Mouse (Mus musculus) monocyte, adult 2 months (primary cell): Measurements from ENCODE around the gene Snrpf.
"Not testable (repeated sequence)": the region's sequence is repeated elsewhere in the genome, so short reads cannot be mapped to it uniquely, and the experiment has no call there.

Experiments used
- DNase-seq, 2 experiments: peaks; one replicate each; pipeline ENCODE4 v3.0.0; 2022; ENCODE audit warnings: low spot score in 2 of 2, low read depth in 1 of 2

The Snrpf gene

DNA sequence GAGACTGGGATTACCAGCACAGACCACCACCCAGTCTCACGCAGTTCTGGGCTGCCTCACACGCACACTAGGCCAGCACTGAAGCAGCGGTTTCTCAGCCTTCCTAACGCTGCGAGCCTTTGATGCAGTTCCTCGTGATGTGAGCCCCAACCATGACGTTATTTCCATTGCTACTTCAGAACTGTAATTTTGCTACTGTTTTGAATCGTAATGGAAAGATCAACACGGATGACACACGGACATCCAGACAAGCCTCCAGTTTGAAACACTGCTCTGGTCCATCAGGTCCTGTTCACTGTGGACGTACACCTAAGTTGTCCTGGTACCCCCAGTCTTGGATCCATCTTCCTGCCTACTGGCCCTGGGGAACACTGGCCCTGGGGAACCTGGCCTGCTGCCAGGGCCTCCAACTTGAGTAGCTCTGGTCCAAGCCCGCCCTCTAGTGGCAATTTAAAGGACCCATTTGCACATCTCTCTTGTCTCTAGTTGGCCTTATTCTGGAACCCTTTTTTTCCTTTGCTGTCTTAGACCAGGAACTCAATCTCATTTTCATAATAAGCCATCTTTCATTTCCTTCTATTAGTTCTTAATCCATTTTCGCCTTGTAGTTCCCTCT lies 12.1 kb downstream of the Snrpf start:
- peak; percentile 19 to 29 for DNase-seq

DNA sequence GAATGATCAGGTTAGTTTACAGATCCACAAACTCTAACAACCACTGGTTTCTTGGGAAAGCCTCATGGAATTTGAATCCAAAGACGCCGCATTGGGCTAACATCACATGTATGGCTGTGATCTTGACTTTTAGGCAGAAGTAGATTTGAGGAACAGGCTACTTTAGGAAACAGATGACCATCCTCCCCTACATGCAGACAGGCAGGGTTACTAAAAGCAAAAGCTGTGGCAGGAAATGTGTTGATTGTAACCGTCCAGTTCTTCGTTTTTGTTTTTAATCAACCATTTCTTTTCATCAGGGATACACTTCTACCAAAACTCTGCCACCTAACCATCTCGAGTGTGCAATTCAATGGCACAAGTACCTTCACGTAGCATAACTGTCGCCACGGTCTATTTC lies 13.5 kb downstream of the Snrpf start:
- DNase-seq: no peak

DNA sequence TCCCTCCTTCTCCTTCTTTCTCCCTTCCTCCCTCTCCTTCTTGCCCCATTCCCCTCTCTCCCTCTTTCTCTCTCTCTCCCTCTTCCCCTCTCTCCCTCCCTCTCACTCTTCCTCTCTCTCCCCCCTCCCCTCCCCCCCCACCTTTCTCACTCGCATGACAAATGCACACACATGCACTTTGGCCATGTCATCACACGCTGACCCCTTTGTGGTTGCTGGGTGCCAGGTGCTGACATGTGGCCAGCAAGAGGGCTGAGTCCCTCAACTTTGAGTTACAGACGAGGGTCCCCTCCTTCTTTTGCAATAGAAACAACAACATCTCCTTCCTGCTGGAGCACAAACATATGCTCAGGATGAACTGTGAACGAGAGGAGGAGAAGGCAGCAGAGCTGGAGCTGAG lies 14.5 kb downstream of the Snrpf start:
- no peak for DNase-seq

DNA sequence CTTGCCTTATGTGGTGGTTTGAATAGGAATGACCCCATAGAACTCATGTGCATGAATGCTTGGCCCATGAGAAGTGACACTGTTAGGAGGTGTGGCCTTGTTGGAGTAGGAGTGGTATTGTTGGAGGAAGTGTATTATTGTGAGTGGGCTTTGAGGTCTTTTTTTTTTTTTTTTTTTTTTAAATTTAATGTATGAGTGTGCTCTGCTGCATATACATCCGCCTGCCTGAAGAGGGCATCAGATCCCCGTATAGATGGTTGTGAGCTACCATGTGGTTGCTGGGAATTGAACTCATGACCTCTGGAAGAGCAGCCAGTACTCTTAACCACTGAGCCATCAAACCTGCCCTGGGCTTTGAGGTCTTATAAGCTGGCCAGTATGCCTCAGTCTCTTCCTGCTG lies 17.3 kb downstream of the Snrpf start:
- no peak for DNase-seq

DNA sequence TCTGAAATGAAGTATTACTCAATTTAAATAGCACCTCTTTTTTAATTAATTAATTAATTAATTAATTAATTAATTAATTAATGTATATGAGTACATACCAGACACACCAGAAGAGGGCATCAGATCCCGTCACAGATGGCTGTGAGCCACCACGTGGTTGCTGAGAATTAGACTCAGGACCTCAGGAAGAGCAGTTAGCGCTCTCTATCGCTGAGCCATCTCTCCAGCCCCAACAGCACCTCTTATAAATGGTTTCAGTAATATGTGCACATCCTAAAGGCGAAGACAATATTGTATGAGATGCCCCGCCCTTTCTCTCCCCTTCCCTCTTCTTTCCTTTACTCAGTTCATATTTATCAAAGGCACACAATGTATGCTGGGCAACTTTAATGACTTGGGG lies 20.8 kb downstream of the Snrpf start:
- DNase-seq: no peak

DNA sequence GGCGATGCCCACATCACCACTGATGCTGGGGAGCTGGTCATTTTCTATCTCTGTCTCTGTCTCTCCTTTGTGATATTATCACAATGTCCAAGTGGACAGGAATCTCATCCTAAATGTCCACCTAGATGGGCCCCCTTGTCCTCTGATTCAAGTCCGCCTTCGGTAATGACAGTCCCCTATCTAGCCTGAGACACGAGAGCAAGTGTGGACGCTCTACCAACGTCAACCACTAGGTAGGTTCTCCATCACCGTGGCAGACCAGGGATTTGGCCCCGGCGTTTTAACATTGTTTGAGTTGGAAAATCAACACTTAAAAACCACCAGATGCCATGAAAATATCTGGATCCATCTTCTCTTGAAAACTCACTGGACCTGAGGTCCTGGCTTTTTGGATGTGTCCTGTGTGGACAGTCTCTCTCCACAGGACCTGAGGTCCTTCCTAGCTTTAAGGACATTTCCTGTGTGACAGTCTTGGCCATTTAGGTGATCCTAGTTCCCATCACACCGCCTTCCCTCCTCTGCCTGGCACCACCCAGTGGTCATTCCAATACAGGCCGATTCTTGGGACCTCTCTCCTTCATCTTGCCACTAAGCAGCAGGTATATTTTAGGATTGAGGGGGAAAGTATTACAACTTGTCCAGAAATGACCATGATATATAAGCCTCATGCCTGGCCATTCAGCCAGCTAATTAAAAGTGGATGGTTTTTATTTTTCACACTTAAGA lies 21.5 kb downstream of the Snrpf start:
- no peak for DNase-seq

DNA sequence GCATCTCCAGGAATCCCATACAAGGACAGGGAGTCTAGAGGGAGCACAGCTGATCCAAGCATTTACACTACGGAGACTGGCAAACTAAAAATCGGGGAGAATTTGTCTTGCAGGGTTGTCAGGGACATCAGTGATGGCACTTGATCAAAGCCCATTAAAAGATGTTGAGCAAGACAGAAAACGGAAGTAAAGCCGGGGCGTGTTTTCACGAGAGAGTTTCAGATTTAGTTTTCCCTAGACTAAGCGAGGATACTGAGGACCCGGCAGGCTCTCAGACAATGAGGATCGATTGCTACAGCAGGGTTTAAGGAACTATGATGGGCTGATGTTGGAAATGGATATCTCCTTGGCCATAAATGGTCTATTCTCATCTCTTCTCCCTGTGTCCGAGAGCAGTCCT lies 22.4 kb downstream of the Snrpf start:
- no peak for DNase-seq

GRCm38 (mm10) chr10:93564518-93565090 lies 24.9 kb downstream of the Snrpf start:
- DNase-seq: no peak

DNA sequence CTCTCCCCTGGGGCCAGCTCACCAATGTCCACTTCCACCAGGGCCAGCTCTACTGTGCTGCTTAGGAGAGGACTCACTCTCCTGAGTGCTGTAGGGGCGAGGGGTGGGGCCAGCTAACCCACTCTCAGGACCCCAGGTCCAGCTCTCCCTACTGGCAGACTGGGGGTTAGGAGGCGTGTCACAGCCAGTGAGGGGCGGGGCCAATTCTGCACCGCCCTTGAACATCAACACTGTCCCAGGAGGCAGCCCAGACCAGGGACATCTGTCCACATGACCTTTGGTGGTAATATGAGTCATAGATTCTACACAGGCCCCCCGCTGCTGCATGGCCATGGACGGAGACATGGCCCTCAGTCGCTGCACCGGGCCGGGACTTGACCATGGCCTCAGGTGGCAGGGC lies 29.7 kb downstream of the Snrpf start:
- DNase-seq: no peak

GRCm38 (mm10) chr10:93557971-93558370 lies 31.5 kb downstream of the Snrpf start:
- DNase-seq: not testable (repeated sequence)

DNA sequence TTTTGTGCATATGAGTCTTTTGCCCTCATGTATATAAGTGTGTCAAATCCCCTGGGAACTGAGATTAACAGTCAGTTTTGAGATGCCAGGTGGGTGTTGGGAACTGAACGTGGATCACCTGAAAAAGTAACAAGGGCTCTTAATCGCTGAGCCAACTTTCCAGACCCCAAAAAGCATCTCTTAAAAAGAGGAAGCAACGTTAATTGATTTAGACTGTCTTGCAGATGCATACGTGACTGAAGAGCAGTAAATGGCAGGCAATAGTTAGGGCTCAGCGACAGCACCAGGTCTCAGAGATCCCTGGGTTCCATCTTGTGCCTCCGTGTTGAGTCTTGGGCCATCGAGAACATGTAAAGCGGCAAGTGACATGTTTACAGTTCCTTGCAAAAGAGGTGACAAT lies 36.9 kb downstream of the Snrpf start:
- no peak for DNase-seq

- no peak for DNase-seq
These were observed 39.7 kb downstream of the Snrpf start for GRCm38 (mm10) chr10:93549821-93550220.

DNA sequence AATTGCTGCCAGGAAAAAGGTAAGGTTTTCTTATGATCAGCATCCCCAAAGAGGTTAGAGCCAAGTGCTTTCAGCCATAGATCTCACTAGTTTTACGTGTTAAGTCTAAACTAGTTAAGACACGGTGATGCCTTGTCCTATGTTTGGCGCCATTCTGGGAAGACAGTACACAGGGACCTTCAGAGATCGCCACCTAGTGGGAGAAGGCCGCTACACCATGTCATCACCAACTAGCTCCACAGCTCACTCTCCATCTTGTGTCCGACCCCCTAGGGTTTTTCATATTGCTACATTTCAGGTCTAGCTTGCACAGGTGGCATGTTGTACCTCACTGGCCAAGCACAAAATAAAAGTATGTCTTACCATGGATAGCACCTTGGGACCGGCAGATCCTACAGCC lies 40.5 kb downstream of the Snrpf start:
- peak; percentile 18 to 54 for DNase-seq

DNA sequence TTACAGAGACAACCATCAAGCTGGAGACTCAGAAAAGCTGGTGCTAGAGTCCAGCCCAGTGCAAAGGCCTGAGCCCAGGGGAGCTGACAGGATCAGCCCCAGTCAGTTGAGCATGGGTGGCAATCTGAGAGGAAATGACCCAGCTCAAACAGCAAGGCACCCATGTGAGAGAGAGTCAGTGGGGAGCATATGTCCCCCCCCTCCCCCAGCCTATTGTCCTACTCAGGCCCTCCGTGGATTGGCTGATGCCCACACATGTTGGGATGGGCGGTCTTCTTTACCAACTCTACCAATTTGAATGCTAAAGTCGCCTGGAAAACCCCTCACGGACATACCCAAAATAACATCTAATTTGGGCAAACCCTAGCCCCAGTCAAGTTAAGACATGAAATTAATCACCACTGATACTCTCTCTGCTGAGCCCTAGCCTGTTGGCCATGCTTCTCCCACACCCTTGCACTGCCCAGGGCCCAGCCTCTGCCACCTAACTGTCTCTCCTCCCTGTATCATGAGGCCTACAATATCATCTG lies 41.7 kb downstream of the Snrpf start:
- no peak for DNase-seq

- DNase-seq: no peak
These were observed 45.3 kb downstream of the Snrpf start for GRCm38 (mm10) chr10:93544172-93544571.

DNA sequence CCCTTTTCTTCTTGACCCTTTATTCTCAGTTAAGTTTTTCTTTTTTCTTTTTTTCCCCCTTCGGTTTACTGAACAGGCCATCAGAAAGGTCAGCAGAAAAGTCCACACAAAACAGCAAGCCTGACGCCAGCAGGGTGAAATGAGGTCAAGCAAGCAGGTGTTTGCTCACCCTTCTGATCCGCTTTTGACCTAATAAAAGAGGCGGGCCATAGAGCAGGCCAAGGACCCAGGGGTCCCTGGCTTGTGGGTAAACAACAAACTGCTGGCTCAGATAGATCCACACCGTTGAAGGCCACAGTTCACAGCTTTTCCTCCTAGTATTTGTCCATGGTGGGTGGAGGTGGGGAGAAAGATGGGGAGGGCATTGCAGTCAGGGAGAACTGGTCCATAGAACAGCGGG lies 46.3 kb downstream of the Snrpf start:
- no peak for DNase-seq

DNA sequence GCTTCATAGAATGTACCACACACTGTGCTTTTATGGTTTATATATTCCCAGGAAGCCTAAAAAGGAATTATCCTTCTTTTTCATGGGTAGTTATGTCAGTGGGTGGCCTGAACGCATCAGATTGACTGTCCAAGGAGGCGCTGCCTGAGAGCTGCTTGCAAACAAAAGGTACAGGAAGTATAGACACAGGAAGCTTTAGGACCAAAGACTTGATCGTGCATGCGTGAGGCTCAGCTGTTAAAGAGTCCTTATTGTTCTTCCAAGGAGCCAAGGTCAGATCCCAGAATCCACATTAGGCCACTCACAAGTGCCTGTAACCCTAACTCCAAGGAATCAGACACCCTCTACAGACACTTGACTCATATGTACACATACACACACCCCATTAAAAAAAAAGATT lies 47.1 kb downstream of the Snrpf start:
- no peak for DNase-seq

DNA sequence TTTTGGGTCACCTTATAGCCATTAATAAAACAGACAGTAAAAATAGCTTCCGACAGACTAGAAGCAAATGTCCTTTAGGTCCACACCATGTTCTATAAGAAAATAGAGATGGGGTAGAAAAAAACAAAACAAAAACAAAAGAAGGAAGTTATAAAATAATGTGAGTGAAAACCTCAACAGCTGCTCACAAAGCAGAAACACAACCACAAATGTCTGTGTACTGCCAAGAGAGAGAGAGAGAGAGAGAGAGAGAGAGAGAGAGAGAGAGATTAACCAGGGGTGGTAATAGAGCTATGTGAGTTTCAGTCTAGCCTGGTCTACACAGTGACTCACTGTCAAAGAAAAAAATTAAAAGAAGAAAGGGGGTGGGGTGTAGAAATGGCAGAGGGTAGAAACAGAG lies 47.9 kb downstream of the Snrpf start:
- no peak for DNase-seq

DNA sequence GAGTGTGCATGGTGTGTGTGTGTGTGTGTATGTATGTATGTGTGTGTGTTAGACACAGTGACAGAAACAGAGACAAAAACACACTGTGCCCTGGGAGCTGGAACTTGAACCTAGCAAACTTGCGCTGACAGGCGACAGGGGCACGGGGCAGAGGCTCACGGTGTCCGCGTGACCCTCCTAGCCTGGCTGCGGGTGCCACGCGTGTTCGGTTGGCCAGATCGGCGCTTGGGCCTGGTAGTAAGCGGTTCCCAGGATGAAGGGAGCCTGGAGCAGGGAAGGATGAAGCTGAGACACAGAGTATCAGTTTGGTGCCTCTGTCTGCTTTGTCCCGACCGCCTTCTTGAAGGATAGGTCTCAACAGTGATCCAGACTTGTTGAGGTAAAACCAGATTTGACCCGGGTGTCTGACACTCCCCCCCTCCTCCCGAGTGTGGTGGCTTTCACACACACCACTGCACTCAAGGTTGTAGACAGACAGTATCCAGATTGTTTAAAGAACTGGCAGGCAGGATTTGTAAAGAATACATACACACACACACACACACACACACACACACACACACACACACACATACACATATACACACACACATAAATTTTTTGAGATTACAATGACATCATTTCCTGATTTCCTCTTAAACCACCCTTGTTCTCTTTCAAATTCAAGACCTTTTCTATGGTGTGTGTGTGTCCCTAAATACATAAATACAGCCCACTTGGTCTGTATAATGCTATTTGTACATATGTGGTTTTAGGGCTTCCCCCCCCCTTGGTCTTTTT lies 48.9 kb downstream of the Snrpf start, which contains the start of gene Ccdc38:
Gene Ccdc38 (plus strand): TSS at position 202 of the 780 bp plus-strand sequence.
- no peak for DNase-seq

DNA sequence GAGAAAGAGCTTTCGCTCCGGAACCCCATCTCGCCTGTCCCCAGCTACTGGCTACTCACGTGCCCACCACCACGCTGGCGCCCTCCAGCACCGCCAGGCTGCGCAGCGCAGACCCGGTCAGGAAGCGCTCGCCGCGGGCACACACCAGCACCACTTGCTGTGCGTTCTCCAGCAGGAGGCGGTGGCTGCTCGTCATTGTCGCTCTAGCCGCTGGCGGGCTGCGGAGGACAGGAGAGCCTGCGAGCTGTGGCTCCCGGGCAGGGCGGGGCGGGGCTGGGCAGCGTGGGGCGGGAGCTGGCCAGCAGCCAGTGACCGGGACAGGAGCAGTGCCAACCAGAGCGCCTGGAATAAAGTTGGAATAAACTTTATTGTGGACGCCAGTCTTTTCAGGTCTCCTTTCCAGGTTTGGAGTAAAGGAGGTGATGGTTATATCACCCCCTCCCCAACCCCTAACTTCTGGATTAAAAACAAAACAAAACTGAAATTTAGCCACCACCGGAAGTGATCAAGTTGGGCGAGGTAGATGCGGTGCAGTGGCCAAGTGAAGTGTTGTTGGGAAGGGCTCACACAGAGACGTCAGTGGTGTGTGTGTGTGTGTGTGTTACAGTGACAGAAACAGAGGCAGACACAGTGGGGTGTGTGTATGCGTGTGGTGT lies 49.6 kb downstream of the Snrpf start, which contains the start of gene Amdhd1:
Gene Amdhd1 (minus strand): TSS at position 259 of the 656 bp plus-strand sequence.
- peak; percentile 68 to 76 for DNase-seq

- DNase-seq: no peak
These were observed 50.7 kb downstream of the Snrpf start for GRCm38 (mm10) chr10:93538818-93539217.
